Mouse (Mus musculus) cerebellum, postnatal 4 days (tissue): ENCODE results near the gene Tesmin.

ENCODE experiments used
- DNase-seq, 2 experiments: peaks; one replicate each; pipeline ENCODE4 v3.0.0; 2022; ENCODE audit warnings: low spot score in 2 of 2, mixed read lengths in 1 of 2

Tesmin gene

GRCm38 (mm10) chr19:3392384-3392783 lies 3.7 kb downstream of the Tesmin start:
- no peak for DNase-seq

- DNase-seq = no peak
These were observed 5.6 kb downstream of the Tesmin start for GRCm38 (mm10) chr19:3394216-3394615.

GRCm38 (mm10) chr19:3400057-3400456 lies 11.4 kb downstream of the Tesmin start:
- no peak for DNase-seq

- no peak for DNase-seq
These were observed 12.8 kb downstream of the Tesmin start for GRCm38 (mm10) chr19:3401504-3401903.

- DNase-seq = peak in 1 of 2 experiments; percentile 28
These were observed 13.3 kb downstream of the Tesmin start for GRCm38 (mm10) chr19:3401943-3402342.

GRCm38 (mm10) chr19:3402390-3402789 lies 13.7 kb downstream of the Tesmin start:
- no peak for DNase-seq

- DNase-seq = no peak
These were observed 15.4 kb downstream of the Tesmin start for GRCm38 (mm10) chr19:3404030-3404429.

- no peak for DNase-seq
These were observed 17.0 kb downstream of the Tesmin start for GRCm38 (mm10) chr19:3405531-3406281.

- DNase-seq = no peak
These were observed 25.6 kb downstream of the Tesmin start, which contains the start of gene Gal for GRCm38 (mm10) chr19:3414268-3414733. TSS of gene Gal (minus strand) at chr19:3414544.

- no peak for DNase-seq
These were observed 30.6 kb downstream of the Tesmin start for GRCm38 (mm10) chr19:3419251-3419650.

GRCm38 (mm10) chr19:3422488-3422887 lies 33.8 kb downstream of the Tesmin start:
- no peak for DNase-seq

GRCm38 (mm10) chr19:3422981-3423380 lies 34.3 kb downstream of the Tesmin start:
- no peak for DNase-seq

- no peak for DNase-seq
These were observed 35.6 kb downstream of the Tesmin start for GRCm38 (mm10) chr19:3424214-3424613.

GRCm38 (mm10) chr19:3428057-3428830 lies 39.6 kb downstream of the Tesmin start:
- peak in 1 of 2 experiments; percentile 37 for DNase-seq

- DNase-seq = peak in 1 of 2 experiments; percentile 33
These were observed 40.6 kb downstream of the Tesmin start for GRCm38 (mm10) chr19:3429156-3429816.

GRCm38 (mm10) chr19:3431066-3431465 lies 42.4 kb downstream of the Tesmin start:
- DNase-seq = no peak

GRCm38 (mm10) chr19:3431969-3432368 lies 43.3 kb downstream of the Tesmin start:
- DNase-seq = no peak

- DNase-seq = no peak
These were observed 45.5 kb downstream of the Tesmin start for GRCm38 (mm10) chr19:3434124-3434523.

- DNase-seq = no peak
These were observed 46.0 kb downstream of the Tesmin start for GRCm38 (mm10) chr19:3434641-3435040.

- DNase-seq = no peak
These were observed 47.2 kb downstream of the Tesmin start for GRCm38 (mm10) chr19:3435824-3436223.

- peak in 1 of 2 experiments; percentile 38 for DNase-seq
These were observed 48.2 kb downstream of the Tesmin start for GRCm38 (mm10) chr19:3436840-3437239.

GRCm38 (mm10) chr19:3437980-3438379 lies 49.3 kb downstream of the Tesmin start:
- DNase-seq = no peak
